Mouse (Mus musculus): ENCODE data around the gene Bola3. TPM values are rescaled to one million over a fixed set of nuclear protein-coding genes. Genes with fewer than 3 reads are reported as not detected.

The Bola3 gene
- total RNA-seq, 2 experiments from 2014 or later, result 329 to 387 TPM

DNA sequence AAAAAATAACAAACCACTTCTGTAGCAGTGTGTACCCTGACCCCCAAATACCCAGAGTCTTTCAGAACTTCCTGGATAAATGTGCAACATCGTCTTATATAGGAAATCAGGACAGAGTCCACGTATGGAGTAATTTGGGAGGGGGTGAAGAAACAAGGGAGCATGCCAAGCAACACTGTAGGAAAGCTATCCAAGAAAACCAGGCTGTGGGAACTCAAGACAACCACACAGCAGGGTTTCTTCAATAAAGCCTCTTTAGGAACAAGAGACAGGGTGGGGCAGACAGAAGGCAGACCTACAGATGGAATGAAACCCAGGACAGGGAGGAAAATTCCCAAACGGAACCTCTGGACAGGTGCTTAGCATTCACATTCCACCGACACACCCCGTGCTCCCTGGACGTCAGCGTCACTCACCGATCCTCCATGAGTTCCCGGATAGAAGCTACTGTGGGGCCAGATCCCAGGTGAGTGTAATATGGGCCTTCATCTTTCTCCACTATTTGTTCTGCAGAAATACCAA lies 36.7 kb downstream of the Bola3 start:
- no peak for DNase-seq
- intact Hi-C loops (cut with DNase I), result no loop called here

- no peak for DNase-seq
- intact Hi-C loops (cut with DNase I), result no loop called here
Observed at GRCm38 (mm10) chr6:83392166-83392780, 43.3 kb downstream of the Bola3 start.

DNA sequence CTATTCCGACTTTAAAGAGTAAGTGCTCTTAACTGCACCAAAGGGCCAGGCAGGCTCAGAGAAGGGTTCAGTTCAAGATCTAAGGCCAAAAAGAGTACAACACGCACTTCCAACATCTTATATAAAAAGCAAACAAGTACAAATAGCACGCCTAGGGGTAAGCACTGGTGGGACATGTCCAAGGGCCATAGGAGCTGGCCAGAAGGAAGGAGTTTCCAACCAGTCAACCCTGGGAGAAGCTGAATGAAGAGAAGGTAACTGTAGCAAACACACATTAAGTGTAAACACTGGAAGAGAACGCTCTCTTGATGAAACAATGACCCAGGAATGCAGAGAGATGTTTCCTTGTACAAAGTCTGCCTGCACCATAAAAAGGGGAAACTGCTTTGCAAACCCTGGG lies 45.2 kb downstream of the Bola3 start:
- intact Hi-C loops (cut with DNase I), result no loop called here
- DNase-seq, result no peak

- DNase-seq, result no peak
Observed at GRCm38 (mm10) chr6:83395544-83396229, 46.7 kb downstream of the Bola3 start.

GRCm38 (mm10) chr6:83396711-83397110 lies 47.8 kb downstream of the Bola3 start:
- DNase-seq, result no peak
- intact Hi-C loops (cut with DNase I), result no loop called here

More at GRCm38 (mm10) chr6:83395544-83396229, 46.7 kb downstream of the Bola3 start:
- intact Hi-C loops (cut with DNase I), result no loop called here

DNA sequence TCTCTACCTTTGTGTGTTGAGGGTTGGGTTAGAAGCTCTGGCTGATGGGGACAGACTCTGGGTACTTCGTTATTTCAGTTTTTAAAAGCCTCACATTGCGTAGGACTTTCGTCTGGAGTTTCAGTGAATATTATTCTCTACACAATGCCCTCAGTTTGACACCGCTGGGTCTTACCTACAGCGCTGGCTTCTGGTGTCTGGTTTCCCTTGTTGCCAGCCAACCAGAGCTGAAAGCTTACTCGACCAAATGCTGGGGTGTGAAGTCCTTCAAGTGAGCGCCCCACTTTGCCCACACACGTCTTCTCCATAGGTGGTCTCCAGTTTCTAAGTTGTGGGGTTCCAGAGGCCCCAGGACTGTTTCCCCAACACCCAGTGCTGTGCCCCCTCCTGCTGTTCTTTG lies 48.8 kb downstream of the Bola3 start:
- no peak for DNase-seq
- intact Hi-C loops (cut with DNase I), result no loop called here

GRCm38 (mm10) chr6:83399790-83400189 lies 50.8 kb downstream of the Bola3 start:
- no peak for DNase-seq
- intact Hi-C loops (cut with DNase I), result no loop called here

DNA sequence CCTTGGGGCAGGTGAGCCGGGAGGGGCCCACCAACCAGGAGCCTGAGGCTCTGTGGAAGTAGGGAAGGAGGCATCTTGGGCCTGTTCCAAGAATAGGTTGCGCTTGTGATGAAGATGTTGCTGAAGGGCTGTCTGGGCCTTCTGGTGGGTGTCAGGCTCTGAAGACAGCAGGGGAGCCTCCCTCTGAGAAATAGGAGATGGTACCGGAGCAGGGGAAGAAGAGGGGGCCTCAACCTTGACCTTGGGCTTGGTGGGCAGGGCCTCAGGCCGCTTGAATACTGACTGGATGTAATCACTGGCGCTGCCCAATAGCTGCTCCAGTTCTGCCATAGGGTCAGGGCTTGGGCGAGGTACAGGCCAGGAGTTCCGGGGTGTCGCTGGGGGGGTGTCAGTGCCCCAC lies 54.5 kb downstream of the Bola3 start:
- DNase-seq, result no peak
- intact Hi-C loops (cut with DNase I), result no loop called here

DNA sequence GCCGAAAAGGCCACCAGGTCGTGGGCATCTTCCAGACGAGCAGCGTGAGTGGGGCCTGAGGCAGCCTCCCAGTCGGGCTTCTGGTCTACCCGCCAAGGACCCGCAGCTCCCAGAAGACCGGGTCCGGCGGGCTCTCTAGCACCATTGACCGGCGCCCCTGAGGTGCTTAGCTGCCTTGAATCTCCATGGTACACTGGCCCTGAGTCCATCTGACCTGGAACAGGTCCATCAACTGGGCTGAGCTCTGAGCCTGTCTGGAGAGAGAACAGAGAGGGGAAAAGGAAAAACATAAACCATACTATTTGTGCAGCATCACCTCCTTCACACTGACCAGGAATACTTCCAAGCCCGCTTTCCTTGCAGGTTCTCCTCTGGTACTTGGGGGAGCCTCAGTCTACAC lies 55.6 kb downstream of the Bola3 start:
- DNase-seq, result no peak
- intact Hi-C loops (cut with DNase I), result no loop called here

GRCm38 (mm10) chr6:83405511-83406064 lies 56.6 kb downstream of the Bola3 start:
- intact Hi-C loops (cut with DNase I), result no loop called here
- no peak for DNase-seq

DNA sequence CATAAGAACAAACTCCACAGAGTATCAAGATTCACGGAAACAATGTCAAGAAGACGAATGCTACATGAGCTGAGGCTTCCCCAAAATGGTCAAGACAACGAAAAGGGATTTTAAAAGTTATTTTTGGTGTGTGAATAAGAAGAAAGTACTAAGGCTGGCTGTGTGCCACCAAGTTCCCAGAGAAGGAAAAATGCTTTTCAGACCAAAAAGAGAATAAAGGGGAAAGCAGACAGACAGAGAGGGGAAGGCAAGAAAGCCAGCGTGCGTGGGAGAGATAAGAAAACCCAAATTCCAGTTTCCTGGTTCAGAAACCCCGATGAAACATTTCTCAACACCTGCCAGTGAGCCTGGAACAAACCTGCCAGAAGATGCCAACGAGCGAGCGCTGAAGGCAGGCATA lies 59.6 kb downstream of the Bola3 start:
- DNase-seq, result no peak
- intact Hi-C loops (cut with DNase I), result no loop called here

Small RNA genes lying within 50 kb of the gene (microRNA-seq; reads per million reads assigned to microRNA genes)
- 0 reads per million in 2 experiments for gene Mir6374 (ENCODE audit: borderline number of aligned reads in 2 of 2)

Other genes with a start within 250 kb of the Bola3 start
- gene Ccdc142, start 247.5 kb upstream of the Bola3 start, total RNA-seq (2021), result 1 to 10 TPM; 1.4 to 1.5 TPM
- 1 to 10 TPM; 1.1 to 1.4 TPM for gene Gm42688, start 247.5 kb upstream of the Bola3 start, total RNA-seq (2021)
- gene Mrpl53, start 240.1 kb upstream of the Bola3 start, total RNA-seq (2021), result 100 to 1,000 TPM; 123 to 132 TPM
- 1 to 10 TPM; 8.2 to 8.8 TPM for gene Mogs, start 233.7 kb upstream of the Bola3 start, total RNA-seq (2021)
- gene Wbp1, start 227.6 kb upstream of the Bola3 start, total RNA-seq (2021), result 10 to 100 TPM; 71.0 to 71.7 TPM
- gene Ino80b, start 223.7 kb upstream of the Bola3 start, total RNA-seq (2021), result 10 to 100 TPM; 14.5 to 16.0 TPM
- gene Rtkn, start 213.7 kb upstream of the Bola3 start, total RNA-seq (2021), result 1 to 10 TPM; 4.6 to 5.5 TPM
- gene Wdr54, start 192.8 kb upstream of the Bola3 start, total RNA-seq (2021), result 1 to 10 TPM; 1.4 to 1.5 TPM
- gene 1700003E16Rik, start 192.7 kb upstream of the Bola3 start, total RNA-seq (2021), result under 1 TPM; 0.16 to 0.39 TPM
- 100 to 1,000 TPM; 137 to 139 TPM for gene Dctn1, start 183.2 kb upstream of the Bola3 start, total RNA-seq (2021)
- not detected for gene Slc4a5, start 129.3 kb upstream of the Bola3 start, total RNA-seq (2021)
- 1 to 10 TPM; 2.2 to 3.0 TPM for gene Mthfd2, start 23.2 kb upstream of the Bola3 start, total RNA-seq (2021)
- 10 to 100 TPM; 22.9 to 24.9 TPM for gene Mob1a, start 23.1 kb upstream of the Bola3 start, total RNA-seq (2021)
- gene Tet3, start 109.9 kb downstream of the Bola3 start, total RNA-seq (2021), result 10 to 100 TPM; 27.2 to 27.6 TPM
- gene Dguok, start 157.8 kb downstream of the Bola3 start, total RNA-seq (2021), result 10 to 100 TPM; 31.6 to 32.7 TPM
- gene Actg2, start 187.1 kb downstream of the Bola3 start, total RNA-seq (2021), result 1 to 10 TPM; 1.5 to 2.4 TPM
- gene Stambp, start 223.6 kb downstream of the Bola3 start, total RNA-seq (2021), result 10 to 100 TPM; 11.9 to 13.8 TPM

Measured in heart, postnatal 36 days (tissue).